Mouse (Mus musculus) embryonic facial prominence, embryonic 12.5 days (tissue): ENCODE measurements around the gene Itga3. TPM values are rescaled to one million over a fixed set of nuclear protein-coding genes. Genes with fewer than 3 reads are reported as not detected.

ENCODE experiments used
- ATAC-seq: fragments of 200-750 bp; cut with Nextera tagmentation; 2 replicates; pipeline ENCODE4 v1.8.0; 2017; ENCODE audit not compliant: insufficient number of reproducible peaks, insufficient read depth, low FRiP score, low TSS enrichment
- H3K27ac ChIP-seq: fragments of 300-500 bp; sonication (generic); 2 replicates; pipeline ENCODE4 v1.5.1; 2016; ENCODE audit warnings: mild to moderate bottlenecking
- H3K27me3 ChIP-seq: fragments of 300-500 bp; sonication (generic); 2 replicates; pipeline ENCODE4 v1.6.1; 2016; ENCODE audit warnings: mild to moderate bottlenecking, moderate library complexity
- H3K36me3 ChIP-seq: fragments of 300-500 bp; sonication (generic); 2 replicates; pipeline ENCODE4 v1.6.1; 2016; ENCODE audit warnings: mild to moderate bottlenecking
- H3K4me1 ChIP-seq: fragments of 300-500 bp; sonication (generic); 2 replicates; pipeline ENCODE4 v1.6.1; 2016
- H3K4me2 ChIP-seq: fragments of 300-500 bp; sonication (generic); replicated peaks from 2 replicates; pipeline ENCODE4 v1.6.1; 2016; ENCODE audit warnings: mild to moderate bottlenecking, moderate library complexity
- H3K4me3 ChIP-seq: fragments of 300-500 bp; sonication (generic); 2 replicates; pipeline ENCODE4 v1.5.1; 2016; ENCODE audit warnings: mild to moderate bottlenecking
- H3K9ac ChIP-seq: fragments of 300-500 bp; sonication (generic); 2 replicates; pipeline ENCODE4 v1.6.1; 2016; ENCODE audit warnings: mild to moderate bottlenecking, moderate library complexity
- H3K9me3 ChIP-seq: fragments of 300-500 bp; sonication (generic); 2 replicates; pipeline ENCODE4 v1.6.1; 2016; ENCODE audit warnings: mild to moderate bottlenecking, moderate library complexity
- WGBS: fragments of 180-500 bp; shearing (Covaris S2); methylation state at CpG from one replicate; pipeline ENCODE4 v1.1.7; 2016; 5-methylcytosine and 5-hydroxymethylcytosine counted together
- polyA plus RNA-seq: library from polyadenylated mRNA; unstranded; fragments of >200 nt; fragmentation: Nextera tagmentation; extraction: Ambion mirVana; gene quantifications from 2 replicates; pipeline ENCODE4 v1.2.1, GENCODE M21; 2016

Itga3 gene
- polyA plus RNA-seq, 1 experiment from 2014 or later: 10.5 TPM

GRCm38 (mm10) chr11:95008661-95009628 is 67.7 kb downstream of the Itga3 start:
- Histone ChIP-seq H3K4me1 (peaks cover 56% of the 10 kb centered on the region), H3K9ac (peak overlapping the region; percentile 96), H3K27me3 (no peaks in the 10 kb centered on the region), H3K36me3 (peaks cover 23% of the 10 kb centered on the region), H3K27ac (peak overlapping the region; percentile 96), H3K4me3 (peak overlapping the region; percentile 72), H3K9me3 (no peaks in the 10 kb centered on the region), H3K4me2 (peak overlapping the region; percentile 78)
- ATAC-seq: peak; percentile 29
- WGBS: 34% methylated on average over 15 of the region's 15 CpGs

GRCm38 (mm10) chr11:95007418-95007817 is 69.2 kb downstream of the Itga3 start:
- Histone ChIP-seq H3K36me3 (peaks cover 30% of the 10 kb centered on the region), H3K27me3 (no peaks in the 10 kb centered on the region), H3K9me3 (no peaks in the 10 kb centered on the region), H3K4me3 (no peak overlapping the region; the same call in 1 of the 2 replicates), H3K4me2 (peak overlapping the region; percentile 56; the same call in 1 of the 2 replicates), H3K27ac (peak overlapping the region; percentile 64; the same call in 1 of the 2 replicates), H3K4me1 (peaks cover 46% of the 10 kb centered on the region), H3K9ac (peak overlapping the region; percentile 46; the same call in 1 of the 2 replicates)
- 78% methylated on average over 3 of the region's 3 CpGs for WGBS
- ATAC-seq: no peak

DNA sequence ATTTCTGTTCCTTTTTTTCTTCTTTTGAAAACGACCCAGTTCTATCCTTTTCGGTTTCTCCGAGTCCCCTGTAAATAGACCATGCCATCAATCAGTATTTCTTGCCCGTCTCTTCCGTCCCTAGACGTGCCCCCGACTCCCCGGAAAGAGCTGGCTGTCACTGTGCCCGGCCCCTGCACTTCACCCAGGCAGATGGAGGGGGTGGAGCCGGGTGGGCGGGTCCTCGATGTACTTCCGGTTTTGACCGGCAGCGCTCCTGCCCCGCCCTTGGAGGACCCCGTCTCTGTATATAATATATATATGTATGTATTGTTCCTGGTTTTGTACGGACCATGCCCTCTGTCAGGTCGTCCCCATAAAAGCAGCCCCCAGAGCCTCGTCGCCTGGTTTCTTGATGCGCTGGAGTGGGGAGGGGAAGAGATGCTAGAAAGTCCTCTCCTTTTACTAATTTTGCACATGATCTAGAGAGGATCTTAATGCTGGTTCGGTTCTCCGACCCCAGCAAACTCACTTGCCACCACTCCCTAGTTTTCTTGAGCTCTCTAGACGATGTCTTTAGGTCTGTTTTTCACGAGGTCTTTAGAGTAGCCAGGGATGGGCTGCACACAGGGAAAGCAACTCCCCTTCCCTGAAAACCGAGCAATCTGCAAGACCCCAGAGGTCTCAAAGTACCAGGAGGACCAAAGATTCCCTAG is 69.9 kb downstream of the Itga3 start:
- Histone ChIP-seq H3K4me3 (peak overlapping the region; percentile 35), H3K36me3 (peaks cover 38% of the 10 kb centered on the region), H3K27me3 (no peaks in the 10 kb centered on the region), H3K9ac (peak overlapping the region; percentile 46; the same call in 1 of the 2 replicates), H3K4me1 (peaks cover 39% of the 10 kb centered on the region), H3K27ac (peak overlapping the region; percentile 64), H3K4me2 (peak overlapping the region; percentile 56), H3K9me3 (no peaks in the 10 kb centered on the region)
- 2% methylated on average over 27 of the region's 27 CpGs for WGBS
- ATAC-seq: peak; percentile 37; the same call in 1 of the 2 replicates

- H3K4me2 ChIP-seq: peak overlapping the region; percentile 56
- H3K27me3 ChIP-seq: no peaks in the 10 kb centered on the region
- peak overlapping the region; percentile 64 for H3K27ac ChIP-seq
- 19% methylated on average over 4 of the region's 4 CpGs for WGBS
- no peak for ATAC-seq
- peaks cover 43% of the 10 kb centered on the region for H3K36me3 ChIP-seq
- H3K4me3 ChIP-seq: peak overlapping the region; percentile 35; the same call in 1 of the 2 replicates
- H3K9me3 ChIP-seq: no peaks in the 10 kb centered on the region
- H3K4me1 ChIP-seq: peaks cover 33% of the 10 kb centered on the region
- H3K9ac ChIP-seq: no peak overlapping the region
These were observed 70.6 kb downstream of the Itga3 start for GRCm38 (mm10) chr11:95006038-95006437.

DNA sequence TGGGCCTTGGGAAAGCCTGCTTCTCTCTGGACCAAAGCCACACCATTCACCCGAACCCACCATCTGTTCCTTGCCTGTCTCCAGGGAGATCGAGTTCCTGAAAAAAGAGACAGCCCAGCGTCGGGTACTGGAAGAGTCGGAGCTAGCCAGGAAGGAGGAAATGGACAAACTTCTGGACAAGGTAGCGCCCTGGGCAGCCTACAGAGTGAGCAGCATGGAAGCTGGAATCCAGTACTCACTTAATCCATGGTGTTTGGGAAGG is 71.7 kb downstream of the Itga3 start:
- 47% methylated on average over 6 of the region's 6 CpGs for WGBS
- Histone ChIP-seq H3K4me2 (no peak overlapping the region), H3K4me1 (peaks cover 43% of the 10 kb centered on the region), H3K9ac (no peak overlapping the region; the same call in 1 of the 2 replicates), H3K36me3 (peaks cover 54% of the 10 kb centered on the region), H3K4me3 (no peak overlapping the region), H3K27me3 (no peaks in the 10 kb centered on the region), H3K9me3 (no peaks in the 10 kb centered on the region), H3K27ac (no peak overlapping the region)
- no peak for ATAC-seq

GRCm38 (mm10) chr11:95004136-95004936 is 72.3 kb downstream of the Itga3 start:
- no peak overlapping the region; the same call in 1 of the 2 replicates for H3K9ac ChIP-seq
- H3K9me3 ChIP-seq: no peaks in the 10 kb centered on the region
- peaks cover 46% of the 10 kb centered on the region for H3K4me1 ChIP-seq
- H3K4me2 ChIP-seq: no peak overlapping the region
- H3K27ac ChIP-seq: 0 out of 2 replicates have a peak overlapping the region, but pooled peaks have one; percentile 9
- H3K36me3 ChIP-seq: peaks cover 59% of the 10 kb centered on the region
- H3K4me3 ChIP-seq: no peak overlapping the region
- H3K27me3 ChIP-seq: no peaks in the 10 kb centered on the region
- no peak for ATAC-seq
- 81% methylated on average over 12 of the region's 12 CpGs for WGBS

DNA sequence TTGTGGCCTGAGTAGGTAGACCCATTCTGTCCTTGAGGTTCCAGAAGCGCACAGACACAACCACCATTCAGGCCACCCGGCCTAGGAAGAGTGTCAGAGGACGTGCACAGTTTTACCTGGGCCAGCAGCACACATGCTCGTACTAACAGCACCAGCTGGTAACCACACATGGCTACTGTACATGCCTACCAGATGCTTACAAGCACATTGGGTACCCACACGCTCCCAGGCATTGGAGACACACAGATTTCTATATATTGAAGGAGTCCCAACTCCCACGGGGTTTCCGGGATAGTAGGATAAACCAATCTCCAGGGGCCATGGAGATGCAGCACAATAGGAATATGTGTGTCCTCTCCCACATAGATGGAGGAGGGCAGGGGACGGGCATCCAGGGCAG is 73.9 kb downstream of the Itga3 start:
- Histone ChIP-seq H3K36me3 (peaks cover 76% of the 10 kb centered on the region), H3K27ac (no peak overlapping the region), H3K27me3 (no peaks in the 10 kb centered on the region), H3K4me2 (no peak overlapping the region), H3K9ac (no peak overlapping the region), H3K4me1 (peaks cover 36% of the 10 kb centered on the region), H3K4me3 (no peak overlapping the region), H3K9me3 (no peaks in the 10 kb centered on the region)
- ATAC-seq: no peak
- WGBS: 93% methylated on average over 8 of the region's 8 CpGs

- 89% methylated on average over 21 of the region's 21 CpGs for WGBS
- H3K4me3 ChIP-seq: no peak overlapping the region
- no peak overlapping the region for H3K9ac ChIP-seq
- peaks cover 27% of the 10 kb centered on the region for H3K4me1 ChIP-seq
- H3K27ac ChIP-seq: no peak overlapping the region
- no peaks in the 10 kb centered on the region for H3K9me3 ChIP-seq
- no peak overlapping the region for H3K4me2 ChIP-seq
- ATAC-seq: no peak
- peaks cover 85% of the 10 kb centered on the region for H3K36me3 ChIP-seq
- H3K27me3 ChIP-seq: no peaks in the 10 kb centered on the region
These were observed 74.8 kb downstream of the Itga3 start for GRCm38 (mm10) chr11:95001584-95002347.

- peak overlapping the region; percentile 18; the same call in 1 of the 2 replicates for H3K4me2 ChIP-seq
- H3K36me3 ChIP-seq: peaks cover 91% of the 10 kb centered on the region
- peak; percentile 32; the same call in 1 of the 2 replicates for ATAC-seq
- no peak overlapping the region for H3K9ac ChIP-seq
- H3K9me3 ChIP-seq: no peaks in the 10 kb centered on the region
- peaks cover 23% of the 10 kb centered on the region for H3K4me1 ChIP-seq
- H3K4me3 ChIP-seq: no peak overlapping the region
- no peaks in the 10 kb centered on the region for H3K27me3 ChIP-seq
- H3K27ac ChIP-seq: peak overlapping the region; percentile 37
- 3% methylated on average over 8 of the region's 8 CpGs for WGBS
These were observed 75.5 kb downstream of the Itga3 start for GRCm38 (mm10) chr11:95001058-95001457.

- Histone ChIP-seq H3K9ac (no peak overlapping the region), H3K36me3 (peaks cover 89% of the 10 kb centered on the region), H3K4me2 (peak overlapping the region; percentile 18; the same call in 1 of the 2 replicates), H3K9me3 (no peaks in the 10 kb centered on the region), H3K4me1 (peaks cover 23% of the 10 kb centered on the region), H3K4me3 (no peak overlapping the region), H3K27ac (peak overlapping the region; percentile 37), H3K27me3 (no peaks in the 10 kb centered on the region)
- no peak for ATAC-seq
- 42% methylated on average over 4 of the region's 4 CpGs for WGBS
These were observed 76.1 kb downstream of the Itga3 start for GRCm38 (mm10) chr11:95000548-95000947.
